Mouse (Mus musculus): ENCODE data around the gene Ifi35.

DNA sequence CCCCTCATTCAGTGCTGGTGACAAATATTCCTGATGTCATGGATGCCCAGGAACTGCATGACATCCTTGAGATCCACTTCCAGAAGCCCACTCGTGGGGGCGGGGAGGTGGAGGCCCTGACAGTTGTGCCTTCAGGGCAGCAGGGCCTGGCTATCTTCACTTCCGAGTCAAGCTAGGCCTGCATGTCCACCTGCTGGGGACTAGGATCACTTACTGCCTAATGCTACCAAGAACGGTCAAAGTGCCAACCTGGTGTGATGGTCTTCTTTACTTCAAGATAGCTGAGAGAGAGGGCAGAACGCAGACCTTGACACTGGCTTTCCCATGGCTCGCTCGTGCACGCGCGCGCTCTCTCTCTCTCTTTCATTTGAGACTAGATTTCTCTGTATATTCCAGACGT, 10.0 kb downstream of the Ifi35 start:
- no peak for TF ChIP-seq CTCF (IDR thresholded peaks at IDR 0.05; ENCODE audit: low read depth)
- TF ChIP-seq EP300 (optimal IDR thresholded peaks at IDR 0.05) = no peak

Data from stomach, postnatal 0 days (tissue).